Mouse (Mus musculus) CH12.LX (cell line): Measurements from ENCODE around the gene Hopx.

Experiments used
- CTCF ChIP-seq, 2 experiments: IDR thresholded peaks in 1 of 2; conservative IDR thresholded peaks in 1 of 2; 2 replicates each; pipeline ENCODE4 v1.5.1; 2011 to 2012; ENCODE audit warnings: low read depth in 2 of 2, low read length in 2 of 2, improper control_type of control experiment in 1 of 2, inconsistent platforms in 1 of 2, mild to moderate bottlenecking in 1 of 2, moderate library complexity in 1 of 2
- GABPA ChIP-seq: IDR thresholded peaks from 2 replicates; pipeline ENCODE4 v1.6.1; 2012; ENCODE audit warnings: low read depth, low read length, improper control_type of control experiment, inconsistent platforms; ENCODE audit not compliant: insufficient replicate concordance
- MAX ChIP-seq: IDR thresholded peaks from 2 replicates; pipeline ENCODE4 v1.6.1; 2011; ENCODE audit warnings: low read length, improper control_type of control experiment
- POLR2AphosphoS2 ChIP-seq: IDR thresholded peaks from 2 replicates; pipeline ENCODE4 v1.6.1; 2011; ENCODE audit warnings: low read depth, low read length, improper control_type of control experiment
- USF1 ChIP-seq: IDR thresholded peaks from 2 replicates; pipeline ENCODE4 v1.6.1; 2014; ENCODE audit warnings: low read depth, mild to moderate bottlenecking, inconsistent platforms, low read length, improper control_type of control experiment
- USF2 ChIP-seq: conservative IDR thresholded peaks from 2 replicates; pipeline ENCODE4 v1.6.1; 2011; ENCODE audit warnings: low read depth, low read length, improper control_type of control experiment

DNA sequence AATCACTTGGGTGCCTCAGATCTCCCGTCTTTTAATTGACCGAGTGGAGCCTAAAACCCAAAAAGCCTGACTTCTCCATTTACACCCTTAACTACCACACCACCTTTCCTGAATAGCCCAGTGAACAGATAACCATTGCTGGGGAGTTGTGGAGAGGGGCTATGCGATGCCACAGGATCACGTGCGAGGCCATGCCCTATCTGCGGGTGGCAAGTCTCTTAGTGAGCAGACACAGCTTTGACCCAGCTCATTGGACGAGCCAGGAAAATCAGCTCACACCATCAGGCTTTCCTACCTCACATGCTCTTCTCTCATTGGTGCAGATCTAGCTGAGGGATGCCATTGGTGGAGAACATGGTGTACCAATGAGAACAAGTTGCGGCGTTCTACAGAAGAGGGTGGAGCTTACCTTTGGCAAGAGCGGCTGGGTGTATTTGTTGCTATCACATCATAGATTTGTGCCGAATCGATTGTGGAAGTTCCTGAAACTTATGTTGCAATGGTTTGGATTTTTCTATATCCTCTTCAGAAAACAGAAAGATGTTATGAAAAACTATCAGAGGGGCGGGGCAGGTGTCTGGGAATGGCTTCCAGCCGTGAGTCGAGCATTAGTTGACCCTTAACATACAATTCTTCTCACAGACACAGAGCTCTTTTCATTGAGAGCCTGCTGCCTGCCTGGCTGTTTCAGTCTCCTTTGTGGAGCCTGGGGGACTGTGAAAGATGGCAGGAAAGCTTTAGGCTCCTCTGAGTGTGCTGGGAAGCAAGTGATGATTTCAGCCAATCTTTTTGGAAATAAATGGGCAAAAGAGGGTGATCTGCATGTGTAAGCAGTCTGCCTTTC lies 12.2 kb downstream of the Hopx start:
- TF ChIP-seq MAX, result no peak
- no peak for TF ChIP-seq CTCF (conservative IDR thresholded peaks at IDR 0.05 in 1 of 2, IDR thresholded peaks at IDR 0.05 in 1 of 2; ENCODE audit: low read depth in 2 of 2, low read length in 2 of 2)
- TF ChIP-seq POLR2AphosphoS2, result no peak
- TF ChIP-seq USF1, result no peak
- no peak for TF ChIP-seq USF2
- TF ChIP-seq GABPA, result no peak
